Mouse (Mus musculus) spleen, adult 2 months (tissue): ENCODE data around the gene Ninj2. TPM values are rescaled to one million over a fixed set of nuclear protein-coding genes. Genes with fewer than 3 reads are reported as not detected.

Source experiments
- DNase-seq, 2 experiments: peaks; one replicate each; pipeline versions ENCODE4 v3.0.0 to v3.0.0-alpha.2; 2012 to 2021; ENCODE audit warnings: low spot score in 2 of 2, low read depth in 1 of 2
- H3K27ac ChIP-seq: fragments of 200-500 bp; 2 replicates; pipeline ENCODE4 v1.5.1; 2012; ENCODE audit warnings: low read length, inconsistent platforms; ENCODE audit not compliant: insufficient read depth
- H3K27me3 ChIP-seq: fragments of 200-500 bp; 2 replicates; pipeline ENCODE4 v1.6.1; 2012; ENCODE audit warnings: mild to moderate bottlenecking, moderate library complexity, low read length, inconsistent platforms; ENCODE audit not compliant: control insufficient read depth, insufficient read depth
- H3K36me3 ChIP-seq: fragments of 200-500 bp; 2 replicates; pipeline ENCODE4 v1.6.1; 2012; ENCODE audit warnings: mild to moderate bottlenecking, low read length, inconsistent platforms; ENCODE audit not compliant: control insufficient read depth, insufficient read depth
- H3K4me1 ChIP-seq: fragments of 200-500 bp; 2 replicates; pipeline ENCODE4 v1.6.1; 2011; ENCODE audit warnings: inconsistent platforms; ENCODE audit not compliant: control insufficient read depth, insufficient read depth, insufficient read length
- H3K4me3 ChIP-seq: fragments of 200-500 bp; 2 replicates; pipeline ENCODE4 v1.5.1; 2011; ENCODE audit warnings: mild to moderate bottlenecking, inconsistent platforms; ENCODE audit not compliant: insufficient read depth, insufficient read length; ENCODE audit errors: extremely low read depth
- CTCF ChIP-seq: fragments of 200-500 bp; IDR thresholded peaks from 2 replicates; pipeline ENCODE4 v1.5.1; 2011; ENCODE audit warnings: mild to moderate bottlenecking, inconsistent platforms; ENCODE audit not compliant: insufficient read depth, insufficient read length, insufficient replicate concordance; ENCODE audit errors: extremely low read depth
- POLR2A ChIP-seq: fragments of 200-500 bp; IDR thresholded peaks from 2 replicates; pipeline ENCODE4 v1.6.1; 2011; ENCODE audit warnings: low read depth, low read length, inconsistent platforms
- WGBS: fragments of 180-500 bp; shearing (Covaris S2); methylation state at CpG from one replicate; pipeline ENCODE4 v1.1.7; 2018; 5-methylcytosine and 5-hydroxymethylcytosine counted together
- polyA plus RNA-seq: library from polyadenylated mRNA; depleted of rRNA; stranded (reverse); fragments of >200 nt; gene quantifications from 2 replicates; pipeline ENCODE4 v1.2.3, GENCODE M21; 2012

Ninj2 gene
- polyA plus RNA-seq, 1 experiment = 0.19 TPM

GRCm38 (mm10) chr6:120094091-120094776 lies 1.1 kb downstream of the Ninj2 start:
- Histone ChIP-seq H3K4me3 (no peak overlapping the region), H3K36me3 (no peaks in the 10 kb centered on the region)

GRCm38 (mm10) chr6:120095096-120095495 lies 1.9 kb downstream of the Ninj2 start:
- H3K4me1 ChIP-seq = peaks cover 6% of the 10 kb centered on the region; the same call in 1 of the 2 replicates
- no peaks in the 10 kb centered on the region for H3K36me3 ChIP-seq
- H3K27me3 ChIP-seq = no peaks in the 10 kb centered on the region
- DNase-seq = no peak
- H3K27ac ChIP-seq = no peak overlapping the region
- H3K4me3 ChIP-seq = no peak overlapping the region
- no peak for TF ChIP-seq CTCF
- no peak for TF ChIP-seq POLR2A
- WGBS = 74% methylated on average over 5 of the region's 5 CpGs

More at GRCm38 (mm10) chr6:120094091-120094776, 1.1 kb downstream of the Ninj2 start:
- H3K4me1 ChIP-seq = peaks cover 6% of the 10 kb centered on the region; the same call in 1 of the 2 replicates
- no peak for DNase-seq
- WGBS = 76% methylated on average over 9 of the region's 9 CpGs
- H3K27me3 ChIP-seq = no peaks in the 10 kb centered on the region
- H3K27ac ChIP-seq = no peak overlapping the region
- TF ChIP-seq POLR2A (no peak), CTCF (no peak)

- no peak for DNase-seq
- Histone ChIP-seq H3K4me3 (no peak overlapping the region), H3K27me3 (no peaks in the 10 kb centered on the region), H3K36me3 (no peaks in the 10 kb centered on the region), H3K27ac (no peak overlapping the region), H3K4me1 (peaks cover 6% of the 10 kb centered on the region; the same call in 1 of the 2 replicates)
- 52% methylated on average over 1 of the region's 1 CpGs for WGBS
- TF ChIP-seq CTCF (no peak), POLR2A (no peak)
Measured at GRCm38 (mm10) chr6:120095501-120095900, 2.4 kb downstream of the Ninj2 start.

- WGBS = 77% methylated on average over 5 of the region's 5 CpGs
- Histone ChIP-seq H3K36me3 (no peaks in the 10 kb centered on the region), H3K4me3 (no peak overlapping the region), H3K27me3 (no peaks in the 10 kb centered on the region), H3K27ac (no peak overlapping the region), H3K4me1 (peaks cover 4% of the 10 kb centered on the region; the same call in 1 of the 2 replicates)
- DNase-seq = no peak
- TF ChIP-seq POLR2A (no peak), CTCF (no peak)
Measured at GRCm38 (mm10) chr6:120099392-120099791, 6.2 kb downstream of the Ninj2 start.

- H3K36me3 ChIP-seq = no peaks in the 10 kb centered on the region
- no peak for DNase-seq
- H3K27ac ChIP-seq = no peak overlapping the region
- no peak overlapping the region for H3K4me3 ChIP-seq
- 74% methylated on average over 12 of the region's 12 CpGs for WGBS
- TF ChIP-seq CTCF (no peak), POLR2A (no peak)
- no peaks in the 10 kb centered on the region for H3K27me3 ChIP-seq
- H3K4me1 ChIP-seq = no peaks in the 10 kb centered on the region; the same call in 1 of the 2 replicates
Measured at GRCm38 (mm10) chr6:120101221-120101620, 8.1 kb downstream of the Ninj2 start.

- DNase-seq = no peak
- TF ChIP-seq POLR2A (no peak), CTCF (no peak)
- Histone ChIP-seq H3K4me3 (no peak overlapping the region), H3K4me1 (no peaks in the 10 kb centered on the region; the same call in 1 of the 2 replicates), H3K27me3 (no peaks in the 10 kb centered on the region), H3K36me3 (no peaks in the 10 kb centered on the region), H3K27ac (no peak overlapping the region)
- WGBS = 56% methylated on average over 6 of the region's 6 CpGs
Measured at GRCm38 (mm10) chr6:120101996-120102395, 8.8 kb downstream of the Ninj2 start.

- no peak overlapping the region for H3K4me3 ChIP-seq
- no peaks in the 10 kb centered on the region; the same call in 1 of the 2 replicates for H3K4me1 ChIP-seq
- 21% methylated on average over 1 of the region's 1 CpGs for WGBS
- H3K27me3 ChIP-seq = no peaks in the 10 kb centered on the region
- no peak for TF ChIP-seq CTCF
- no peak for TF ChIP-seq POLR2A
- no peak overlapping the region for H3K27ac ChIP-seq
- H3K36me3 ChIP-seq = no peaks in the 10 kb centered on the region
- DNase-seq = no peak
Measured at GRCm38 (mm10) chr6:120103104-120103503, 10.0 kb downstream of the Ninj2 start.
